Comparison of ENCODE assay signal across 9 mouse cellular contexts in genomic region chr13:106835844-106836526, GRCm38 (mm10).
DNase-seq lines count a peak whose midpoint lies in the region.
"Had no signal": no experiment of that assay in that cellular context is flagged by ENCODE, and none has a peak within 500 bp of the region (broad histone marks: within the 10 kb centered on the region; RNA-seq: fewer than 3 reads in every experiment).

No protein-coding gene starts in this region.

- H3K4me3 ChIP-seq in macrophage (ENCODE audit: inconsistent target): peak overlapping the region; percentile 34
- H3K4me3 ChIP-seq: limb, embryonic 15.5 days had no signal

- 0% methylated on average over 15 of the region's 15 CpGs for WGBS in macrophage (ENCODE audit: missing documents)

- no peaks in the 10 kb centered on the region for H3K36me3 ChIP-seq in macrophage (ENCODE audit: inconsistent target)

- H3K79me2 ChIP-seq in macrophage (ENCODE audit: inconsistent target): no peaks in the 10 kb centered on the region

- peak; percentile 20 to 37 for DNase-seq in frontal cortex, adult 2 months (ENCODE audit: extremely low spot score in 1 of 2, low spot score in 1 of 2)
- DNase-seq in frontal cortex, postnatal 25 days (ENCODE audit: low spot score in 2 of 2): no peak
- DNase-seq in MEL-GATA-1-ER (ENCODE audit: extremely low read depth, low read depth): peak; percentile 41
- peak; percentile 19 for DNase-seq in forelimb bud, embryonic 11.5 days (ENCODE audit: low read depth, low spot score)
- peak; percentile 74 for DNase-seq in kidney, adult 9 months
- DNase-seq in thymus, postnatal 36 days: peak; percentile 39 to 41
- DNase-seq in gastrocnemius, adult 8-10 months (ENCODE audit: low spot score in 2 of 2): no peak

- H3K27ac ChIP-seq in macrophage: peak overlapping the region; percentile 19

Comparison
In these comparisons a context has a peak if more than half of its experiments do, and no peak if none do; other contexts are left out.
1. DNase-seq: peak in frontal cortex, adult 2 months (2 of 2), MEL-GATA-1-ER (single experiment), forelimb bud, embryonic 11.5 days (single experiment), kidney, adult 9 months (single experiment) and thymus, postnatal 36 days (2 of 2); none in frontal cortex, postnatal 25 days (0 of 2) and gastrocnemius, adult 8-10 months (0 of 2).